Mouse (Mus musculus) stomach, embryonic 14.5 days (tissue): Measurements from ENCODE around the gene Plekha7. TPM values are rescaled to one million over a fixed set of nuclear protein-coding genes. Genes with fewer than 3 reads are reported as not detected.

ENCODE experiments used
- ATAC-seq: fragments of 200-750 bp; cut with Nextera tagmentation; 2 replicates; pipeline ENCODE4 v1.8.0; 2017; ENCODE audit warnings: low read depth, moderate TSS enrichment; ENCODE audit not compliant: insufficient number of reproducible peaks, insufficient read depth, low FRiP score
- H3K27ac ChIP-seq: fragments of 300-500 bp; sonication (generic); 2 replicates; pipeline ENCODE4 v1.5.1; 2014; ENCODE audit warnings: mild to moderate bottlenecking, low read length, moderate library complexity, mixed read lengths
- H3K27me3 ChIP-seq: fragments of 300-500 bp; sonication (generic); 2 replicates; pipeline ENCODE4 v1.6.1; 2014; ENCODE audit warnings: low read length, control low read depth, mixed read lengths; ENCODE audit not compliant: control insufficient read depth, insufficient read depth
- H3K36me3 ChIP-seq: fragments of 300-500 bp; sonication (generic); 2 replicates; pipeline ENCODE4 v1.6.1; 2014; ENCODE audit warnings: mild to moderate bottlenecking, control low read depth, low read length, moderate library complexity, mixed read lengths; ENCODE audit not compliant: control insufficient read depth, insufficient read depth
- H3K4me1 ChIP-seq: fragments of 300-500 bp; sonication (generic); 2 replicates; pipeline ENCODE4 v1.6.1; 2014; ENCODE audit warnings: low read length, control low read depth, mixed read lengths; ENCODE audit not compliant: control insufficient read depth, insufficient read depth
- H3K4me2 ChIP-seq: fragments of 300-500 bp; sonication (generic); replicated peaks from 2 replicates; pipeline ENCODE4 v1.6.1; 2014; ENCODE audit warnings: low read depth, low read length, control low read depth
- H3K4me3 ChIP-seq: fragments of 300-500 bp; sonication (generic); 2 replicates; pipeline ENCODE4 v1.5.1; 2014; ENCODE audit warnings: low read depth, low read length, control low read depth
- H3K9ac ChIP-seq: fragments of 300-500 bp; sonication (generic); replicated peaks from 2 replicates; pipeline ENCODE4 v1.6.1; 2014; ENCODE audit warnings: low read depth, mild to moderate bottlenecking, control low read depth, low read length, moderate library complexity, mixed read lengths
- H3K9me3 ChIP-seq: fragments of 300-500 bp; sonication (generic); 2 replicates; pipeline ENCODE4 v1.6.1; 2016; ENCODE audit warnings: low read depth, low read length, control low read depth; ENCODE audit not compliant: control insufficient read depth
- WGBS: fragments of 180-500 bp; shearing (Covaris S2); extraction: QIAGEN DNeasy Blood & Tissue Kit; methylation state at CpG from one replicate; pipeline ENCODE4 v1.1.7; 2014; 5-methylcytosine and 5-hydroxymethylcytosine counted together
- polyA plus RNA-seq: library from polyadenylated mRNA; unstranded; fragments of >200 nt; fragmentation: Nextera tagmentation; extraction: Ambion mirVana; gene quantifications from 2 replicates; pipeline ENCODE4 v1.2.1, GENCODE M21; 2014

Gene Plekha7
- polyA plus RNA-seq, 1 experiment from 2014 or later, result 12.4 TPM

- no peak for ATAC-seq
- 79% methylated on average over 5 of the region's 5 CpGs for WGBS
Measured at GRCm38 (mm10) chr7:116327901-116328300, 19.7 kb upstream of the Plekha7 start.

GRCm38 (mm10) chr7:116323331-116323964 lies 15.3 kb upstream of the Plekha7 start:
- no peak overlapping the region for H3K4me3 ChIP-seq
- no peak; the same call in 1 of the 2 replicates for ATAC-seq
- 25% methylated on average over 10 of the region's 10 CpGs for WGBS

More at GRCm38 (mm10) chr7:116327901-116328300, 19.7 kb upstream of the Plekha7 start:
- Histone ChIP-seq H3K36me3 (peaks cover 29% of the 10 kb centered on the region), H3K27me3 (no peaks in the 10 kb centered on the region), H3K4me3 (no peak overlapping the region), H3K4me2 (no peak overlapping the region), H3K9me3 (no peaks in the 10 kb centered on the region), H3K4me1 (0 out of 2 replicates have a peak, but pooled peaks cover 3% of the 10 kb centered on the region), H3K9ac (no peak overlapping the region), H3K27ac (no peak overlapping the region)

GRCm38 (mm10) chr7:116309456-116309855 lies 1.3 kb upstream of the Plekha7 start:
- Histone ChIP-seq H3K27me3 (no peaks in the 10 kb centered on the region; the same call in 1 of the 2 replicates), H3K36me3 (no peaks in the 10 kb centered on the region), H3K4me1 (0 out of 2 replicates have a peak, but pooled peaks cover 3% of the 10 kb centered on the region), H3K4me2 (peak overlapping the region; percentile 90; the same call in 1 of the 2 replicates), H3K27ac (no peak overlapping the region; the same call in 1 of the 2 replicates), H3K4me3 (no peak overlapping the region), H3K9me3 (no peaks in the 10 kb centered on the region), H3K9ac (no peak overlapping the region)
- ATAC-seq, result no peak
- WGBS, result 10% methylated on average over 9 of the region's 9 CpGs

More at GRCm38 (mm10) chr7:116323331-116323964, 15.3 kb upstream of the Plekha7 start:
- Histone ChIP-seq H3K4me1 (no peaks in the 10 kb centered on the region), H3K9me3 (no peaks in the 10 kb centered on the region), H3K9ac (no peak overlapping the region), H3K27me3 (no peaks in the 10 kb centered on the region), H3K36me3 (no peaks in the 10 kb centered on the region), H3K4me2 (no peak overlapping the region), H3K27ac (no peak overlapping the region)

- H3K4me1 ChIP-seq, result 0 out of 2 replicates have a peak, but pooled peaks cover 3% of the 10 kb centered on the region
- peak overlapping the region; percentile 79 for H3K27ac ChIP-seq
- no peaks in the 10 kb centered on the region for H3K9me3 ChIP-seq
- H3K9ac ChIP-seq, result no peak overlapping the region; the same call in 1 of the 2 replicates
- peak overlapping the region; percentile 90 for H3K4me2 ChIP-seq
- H3K36me3 ChIP-seq, result no peaks in the 10 kb centered on the region
- no peaks in the 10 kb centered on the region; the same call in 1 of the 2 replicates for H3K27me3 ChIP-seq
- ATAC-seq, result peak; percentile 59
- H3K4me3 ChIP-seq, result peak overlapping the region; percentile 66
- 3% methylated on average over 16 of the region's 16 CpGs for WGBS
Measured at GRCm38 (mm10) chr7:116308632-116308991, 436 bp upstream of the Plekha7 start.

- Histone ChIP-seq H3K9me3 (no peaks in the 10 kb centered on the region), H3K27me3 (no peaks in the 10 kb centered on the region; the same call in 1 of the 2 replicates), H3K27ac (peak overlapping the region; percentile 52; the same call in 1 of the 2 replicates), H3K9ac (peak overlapping the region; percentile 34), H3K4me2 (peak overlapping the region; percentile 90), H3K4me1 (0 out of 2 replicates have a peak, but pooled peaks cover 3% of the 10 kb centered on the region), H3K4me3 (peak overlapping the region; percentile 66), H3K36me3 (no peaks in the 10 kb centered on the region)
- WGBS, result under 1% methylated on average over 63 of the region's 63 CpGs
- peak; percentile 79 for ATAC-seq
Measured at GRCm38 (mm10) chr7:116307099-116307870, 891 bp downstream of the Plekha7 start.

GRCm38 (mm10) chr7:116306601-116307000 lies 1.6 kb downstream of the Plekha7 start:
- WGBS, result 18% methylated on average over 5 of the region's 5 CpGs
- Histone ChIP-seq H3K4me2 (peak overlapping the region; percentile 90), H3K9ac (no peak overlapping the region), H3K4me1 (0 out of 2 replicates have a peak, but pooled peaks cover 3% of the 10 kb centered on the region), H3K27me3 (no peaks in the 10 kb centered on the region; the same call in 1 of the 2 replicates), H3K9me3 (no peaks in the 10 kb centered on the region), H3K27ac (no peak overlapping the region), H3K4me3 (peak overlapping the region; percentile 66), H3K36me3 (no peaks in the 10 kb centered on the region)
- ATAC-seq, result no peak

GRCm38 (mm10) chr7:116301661-116302311 lies 6.4 kb downstream of the Plekha7 start:
- ATAC-seq, result no peak
- Histone ChIP-seq H3K36me3 (no peaks in the 10 kb centered on the region), H3K4me3 (no peak overlapping the region), H3K27ac (no peak overlapping the region), H3K4me1 (no peaks in the 10 kb centered on the region), H3K4me2 (no peak overlapping the region), H3K9ac (no peak overlapping the region), H3K27me3 (no peaks in the 10 kb centered on the region), H3K9me3 (no peaks in the 10 kb centered on the region)
- 83% methylated on average over 5 of the region's 5 CpGs for WGBS

GRCm38 (mm10) chr7:116301144-116301543 lies 7.0 kb downstream of the Plekha7 start:
- no peaks in the 10 kb centered on the region for H3K27me3 ChIP-seq
- no peak overlapping the region for H3K4me2 ChIP-seq
- no peaks in the 10 kb centered on the region for H3K36me3 ChIP-seq
- 77% methylated on average over 4 of the region's 4 CpGs for WGBS
- no peak for ATAC-seq
- H3K27ac ChIP-seq, result no peak overlapping the region
- H3K9me3 ChIP-seq, result no peaks in the 10 kb centered on the region
- no peak overlapping the region for H3K9ac ChIP-seq
- H3K4me3 ChIP-seq, result no peak overlapping the region
- no peaks in the 10 kb centered on the region for H3K4me1 ChIP-seq
